Mouse (Mus musculus) 3T3-L1 (cell line): ENCODE data around the gene Ppp2r3a.
A peak's percentile ranks its signal among the peaks of the same experiment; 100 is the strongest.

ENCODE experiments used
- DNase-seq: peaks from one replicate; pipeline ENCODE4 v3.0.0-alpha.2; 2015; ENCODE audit warnings: low read depth, low spot score

Gene Ppp2r3a

DNA sequence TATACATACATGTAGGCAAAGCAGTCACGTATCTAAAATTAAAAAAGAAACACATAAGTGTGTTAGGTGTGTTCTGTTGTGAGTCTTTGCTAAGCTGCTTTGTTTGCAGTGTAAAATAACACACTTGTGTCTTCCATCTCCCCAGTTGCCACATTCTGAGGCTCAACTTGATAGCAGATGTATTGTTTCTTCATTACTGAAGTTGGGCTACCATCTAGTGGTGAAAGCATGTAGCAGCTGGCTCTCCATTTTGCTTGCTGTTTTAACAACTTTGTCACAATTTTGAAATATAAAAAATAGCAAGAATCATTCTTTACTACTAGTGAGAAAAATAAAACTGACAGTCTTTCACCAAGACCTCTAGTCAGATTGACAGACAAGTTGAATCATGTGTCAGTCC, 92.2 kb downstream of the Ppp2r3a start:
- peak; percentile 63 for DNase-seq

DNA sequence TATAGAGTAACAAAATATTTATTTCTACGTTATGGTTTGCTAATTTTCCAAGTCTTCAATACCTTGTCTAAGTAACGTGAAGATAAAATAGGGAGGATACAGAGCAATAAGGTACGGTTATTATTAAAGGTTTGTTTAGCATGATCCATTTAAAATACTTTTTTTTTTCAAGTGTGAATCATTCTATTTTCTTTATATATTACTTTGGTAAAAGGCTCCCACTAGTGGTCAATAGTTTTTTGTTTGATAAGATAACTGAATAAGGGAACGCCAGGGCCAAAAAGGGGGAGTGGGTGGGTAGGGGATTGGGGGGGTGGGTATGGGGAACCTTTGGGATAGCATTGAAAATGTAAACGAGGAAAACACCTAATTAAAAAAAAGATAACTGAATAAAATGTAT, 98.7 kb downstream of the Ppp2r3a start:
- peak; percentile 7 for DNase-seq

- DNase-seq: no peak
Measured at GRCm38 (mm10) chr9:101143635-101144034, 108.0 kb downstream of the Ppp2r3a start.

DNA sequence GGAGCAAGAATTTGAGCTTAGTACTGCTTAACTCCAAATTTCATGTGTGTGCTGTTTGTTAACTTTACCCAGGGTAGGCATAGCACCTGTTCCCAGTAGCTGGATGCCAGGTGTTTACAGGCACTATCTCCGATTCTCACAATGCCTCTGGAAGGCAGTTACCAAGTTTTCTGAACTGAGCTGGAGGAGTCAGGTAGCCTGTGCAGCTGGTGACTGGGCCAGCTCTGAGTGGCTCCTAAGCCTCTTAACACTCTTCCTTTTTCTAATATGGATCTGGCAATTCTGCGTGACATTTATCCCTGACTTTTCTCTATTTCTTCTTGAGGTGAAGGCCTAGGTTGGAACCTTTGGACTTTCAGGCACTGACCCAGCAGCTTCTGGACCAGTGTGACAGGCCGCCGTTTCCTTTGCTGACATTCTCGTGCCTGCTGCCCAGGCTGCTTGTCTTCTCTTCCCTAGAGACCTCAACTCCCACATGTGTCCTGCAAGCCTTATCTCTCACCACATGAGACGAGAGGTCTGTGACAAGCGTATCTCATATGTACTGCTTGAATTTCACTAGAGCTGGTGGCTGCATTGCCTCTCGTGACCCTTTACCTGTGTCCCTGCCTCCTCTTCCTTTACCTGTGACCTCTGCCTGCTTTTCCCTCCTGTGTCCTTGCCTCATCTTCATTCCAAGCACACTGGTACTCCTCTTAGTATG, 137.3 kb downstream of the Ppp2r3a start:
- no peak for DNase-seq

DNA sequence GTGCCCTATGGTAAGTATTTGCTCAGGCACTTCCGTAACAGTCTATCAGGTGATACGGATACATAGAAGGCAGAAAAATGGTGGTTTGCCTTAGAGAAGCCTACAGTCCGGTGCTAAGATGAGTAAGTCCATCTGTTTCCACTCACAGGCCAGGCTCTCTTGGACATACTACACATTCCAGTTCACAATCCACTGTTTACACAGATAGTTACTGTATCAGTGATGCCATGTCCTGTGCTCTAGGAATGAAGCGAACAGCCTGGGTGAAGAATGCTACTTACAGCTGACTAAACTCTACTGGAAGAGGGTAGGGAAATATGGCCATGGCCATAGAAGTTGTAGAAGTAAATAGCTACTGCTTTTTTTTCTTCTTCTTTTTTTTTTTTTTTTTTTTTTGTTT, 138.3 kb downstream of the Ppp2r3a start:
- DNase-seq: peak; percentile 57

DNA sequence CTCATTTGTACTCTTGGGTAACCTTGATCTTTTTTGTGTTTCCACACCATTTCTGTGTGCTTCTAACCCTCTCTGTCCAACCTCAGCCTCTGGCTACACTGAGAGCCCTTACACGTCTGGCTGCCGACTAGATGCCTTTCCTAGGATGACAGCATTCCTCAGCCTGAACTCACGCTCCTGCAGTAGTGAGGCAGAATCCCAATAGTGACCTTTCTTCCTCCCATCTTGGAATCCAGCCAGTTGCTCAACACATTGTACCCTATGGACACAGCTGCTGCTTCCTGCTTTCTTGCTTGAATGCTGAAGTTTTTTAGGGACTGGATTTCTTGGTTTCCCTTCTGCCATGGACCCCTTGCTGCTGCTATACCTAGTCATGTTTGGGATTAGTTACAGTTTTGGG, 141.6 kb downstream of the Ppp2r3a start:
- peak; percentile 45 for DNase-seq

GRCm38 (mm10) chr9:101107386-101107785, 144.2 kb downstream of the Ppp2r3a start:
- no peak for DNase-seq

GRCm38 (mm10) chr9:101105735-101106134, 145.9 kb downstream of the Ppp2r3a start:
- no peak for DNase-seq

GRCm38 (mm10) chr9:101104931-101105330, 146.7 kb downstream of the Ppp2r3a start:
- no peak for DNase-seq

DNA sequence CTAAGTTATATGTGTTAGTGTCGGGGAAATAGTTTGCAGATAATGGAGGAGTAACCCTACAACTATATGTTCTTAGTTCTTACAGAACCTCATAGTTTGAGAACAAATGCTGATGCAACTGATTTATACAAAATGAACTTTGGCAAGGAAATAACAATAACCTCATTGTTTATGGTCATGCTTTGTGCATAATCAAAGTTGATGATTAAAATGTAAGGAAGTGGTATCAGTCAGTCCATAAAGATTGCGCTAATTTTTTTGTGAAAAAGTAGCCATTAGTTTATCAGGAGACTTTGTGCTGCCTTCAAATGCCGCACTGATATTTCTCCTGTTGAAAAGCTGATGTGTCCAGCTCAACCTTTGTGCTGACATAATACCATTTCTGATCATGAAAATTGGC, 149.3 kb downstream of the Ppp2r3a start:
- no peak for DNase-seq

DNA sequence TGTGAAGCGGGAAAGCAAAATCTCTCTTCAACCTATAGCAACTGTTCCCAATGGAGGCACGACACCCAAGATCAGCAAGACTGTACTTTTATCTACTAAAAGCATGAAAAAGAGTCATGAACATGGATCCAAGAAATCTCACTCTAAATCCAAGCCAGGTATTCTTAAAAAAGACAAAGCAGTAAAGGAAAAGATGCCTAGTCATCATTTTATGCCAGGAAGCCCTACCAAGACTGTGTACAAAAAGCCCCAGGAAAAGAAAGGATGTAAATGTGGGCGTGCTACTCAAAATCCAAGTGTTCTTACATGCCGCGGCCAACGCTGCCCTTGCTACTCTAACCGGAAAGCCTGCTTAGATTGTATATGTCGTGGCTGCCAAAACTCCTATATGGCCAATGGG, 150.0 kb downstream of the Ppp2r3a start:
- DNase-seq: no peak

DNA sequence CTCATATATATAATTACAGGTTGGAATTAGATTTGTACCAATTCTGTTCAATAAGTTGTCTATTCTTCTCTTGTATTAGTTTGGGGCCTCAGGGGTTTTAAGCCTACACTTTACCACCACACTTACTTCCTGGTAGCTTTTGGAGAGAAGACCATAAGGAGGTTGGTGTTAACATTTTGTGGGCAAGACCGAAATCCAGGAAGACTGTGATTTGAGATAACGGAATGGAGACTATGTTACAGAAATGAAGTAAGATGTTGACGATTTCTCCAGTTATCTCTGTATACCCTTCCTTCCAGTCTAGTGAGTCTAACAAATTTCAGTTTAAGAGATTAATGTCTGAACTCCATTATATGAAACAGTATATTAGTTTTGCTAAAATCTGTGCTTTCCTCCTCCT, 151.4 kb downstream of the Ppp2r3a start:
- DNase-seq: no peak

DNA sequence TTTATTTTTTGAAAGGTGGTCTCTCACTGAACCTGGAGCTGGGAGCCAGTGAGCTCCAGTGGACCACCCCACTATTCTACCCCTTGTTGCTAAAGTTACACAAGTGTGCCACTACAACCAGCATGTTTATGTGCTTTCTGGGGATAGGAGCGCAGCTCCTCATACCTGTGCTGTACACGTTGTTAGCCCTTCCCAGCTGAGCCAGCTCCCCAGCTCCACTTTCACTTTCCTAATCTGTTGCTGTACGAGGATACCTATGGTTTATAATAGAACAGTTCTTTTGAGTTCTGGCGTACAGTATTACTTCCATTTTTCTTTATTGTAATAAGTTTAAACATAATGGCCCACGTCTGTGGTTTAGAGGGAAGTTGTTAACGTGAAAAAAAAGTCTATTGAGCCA, 152.2 kb downstream of the Ppp2r3a start:
- DNase-seq: no peak

DNA sequence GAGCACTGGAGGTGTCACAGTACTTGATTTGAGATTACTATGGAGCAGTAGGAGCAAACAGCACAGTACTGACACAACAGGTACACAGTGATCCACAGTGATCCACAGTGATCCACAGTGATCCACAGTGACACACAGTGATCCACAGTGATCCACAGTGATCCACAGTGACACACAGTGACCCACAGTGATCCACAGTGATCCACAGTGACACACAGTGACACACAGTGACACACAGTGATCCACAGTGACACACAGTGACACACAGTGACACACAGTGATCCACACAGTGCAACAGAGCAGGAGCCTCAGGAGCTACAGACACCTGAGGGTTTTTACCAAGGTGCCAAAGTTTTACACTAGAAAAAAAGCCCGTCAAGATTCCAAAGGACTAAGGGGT, 154.1 kb downstream of the Ppp2r3a start:
- no peak for DNase-seq

DNA sequence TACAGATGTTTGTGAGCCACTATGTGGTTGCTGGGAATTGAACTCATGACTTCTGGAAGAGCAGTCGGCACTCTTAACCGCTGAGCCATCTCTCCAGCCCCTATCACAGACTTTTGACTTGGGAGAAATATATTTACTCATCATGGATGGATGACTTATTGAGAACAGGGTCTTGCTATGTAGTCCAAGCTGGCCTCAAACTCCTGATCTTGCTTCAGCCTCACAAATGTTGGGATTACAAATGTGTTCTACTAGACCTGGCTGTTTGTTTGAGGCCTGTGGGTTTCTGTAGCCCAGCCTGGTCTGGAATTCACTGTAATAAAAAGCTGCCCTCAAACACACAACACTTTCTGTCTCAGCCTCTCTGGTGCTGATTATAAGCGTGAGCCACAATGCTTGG, 155.1 kb downstream of the Ppp2r3a start:
- no peak for DNase-seq

DNA sequence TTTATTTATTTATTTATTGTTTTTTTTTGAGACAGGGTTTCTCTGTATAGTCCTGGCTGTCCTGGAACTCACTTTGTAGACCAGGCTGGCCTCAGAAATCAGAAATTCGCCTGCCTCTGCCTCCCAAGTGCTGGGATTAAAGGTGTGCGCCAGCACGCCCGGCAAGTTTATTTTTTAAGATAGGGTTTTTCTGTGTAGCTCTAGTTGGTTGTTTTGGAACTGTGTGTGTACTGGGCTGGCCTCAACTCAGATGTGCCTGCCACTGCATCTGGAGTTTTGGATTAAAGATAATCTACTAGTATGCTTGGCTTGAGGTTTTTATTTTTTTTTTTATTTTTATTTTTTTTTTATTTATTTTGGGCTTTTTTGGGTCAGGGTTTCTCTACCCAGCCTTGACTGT, 156.2 kb downstream of the Ppp2r3a start:
- DNase-seq: no peak

DNA sequence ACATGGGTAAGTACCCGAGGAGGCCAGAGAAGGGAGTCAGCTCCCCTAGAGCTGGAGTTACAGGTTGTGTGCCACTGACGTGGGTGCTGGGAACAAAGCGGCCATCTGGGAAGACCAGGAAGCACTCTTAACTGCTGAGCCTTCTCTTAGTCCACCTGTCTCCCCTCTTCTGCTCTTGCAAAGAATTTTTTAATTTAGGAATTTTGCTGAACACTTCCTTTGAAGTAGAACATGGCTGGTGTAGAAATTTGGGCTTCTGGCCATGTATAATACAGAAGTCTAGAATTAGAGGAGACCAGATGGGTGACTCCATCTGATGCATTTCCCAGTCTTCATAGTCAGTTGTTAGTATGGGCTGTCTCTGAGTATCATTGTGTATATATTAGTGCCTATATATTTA, 167.9 kb downstream of the Ppp2r3a start:
- no peak for DNase-seq

- DNase-seq: peak; percentile 19
Measured at GRCm38 (mm10) chr9:101080046-101080685, 171.4 kb downstream of the Ppp2r3a start.

DNA sequence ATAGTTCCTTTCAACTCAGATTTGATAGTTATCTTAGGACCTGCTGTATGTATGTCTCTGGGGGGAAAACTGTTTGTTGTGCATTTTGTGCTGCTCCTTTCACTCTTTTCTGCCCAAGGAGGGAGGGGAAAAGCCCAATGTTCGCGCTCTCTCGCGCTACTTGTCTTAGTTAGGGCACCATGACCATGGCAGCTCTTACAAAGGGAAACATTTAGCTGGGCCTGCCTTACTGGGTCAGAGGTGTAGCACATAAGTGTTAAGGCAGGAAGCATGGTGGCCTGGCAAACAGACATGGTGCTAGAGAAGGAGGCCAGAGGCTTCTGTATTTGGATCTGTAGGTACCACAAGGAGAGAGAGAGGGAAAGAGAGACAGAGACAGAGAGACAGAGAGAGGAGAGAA, 173.0 kb downstream of the Ppp2r3a start:
- no peak for DNase-seq

DNA sequence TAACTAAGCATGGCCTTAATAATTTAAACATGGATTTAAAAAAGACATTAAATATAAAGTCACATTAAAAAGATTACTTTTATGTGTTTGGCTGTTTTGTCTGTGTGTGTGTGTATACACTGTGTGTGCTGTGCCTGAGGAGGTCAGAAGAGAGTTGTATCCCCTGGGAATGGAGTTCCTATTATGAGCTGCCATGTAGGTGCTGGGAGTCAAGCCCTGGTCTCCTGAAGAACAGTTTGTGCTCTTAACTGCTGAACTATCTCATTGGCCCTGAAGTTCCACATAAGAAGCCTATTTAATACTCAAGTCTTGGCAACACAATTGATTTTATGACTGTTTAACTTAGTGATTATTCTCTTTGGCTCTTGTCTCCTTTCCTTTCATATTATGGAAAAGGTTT, 174.1 kb downstream of the Ppp2r3a start:
- peak; percentile 22 for DNase-seq

GRCm38 (mm10) chr9:101076095-101076875, 175.3 kb downstream of the Ppp2r3a start:
- DNase-seq: peak; percentile 72

GRCm38 (mm10) chr9:101075694-101076093, 175.9 kb downstream of the Ppp2r3a start:
- DNase-seq: peak; percentile 38

DNA sequence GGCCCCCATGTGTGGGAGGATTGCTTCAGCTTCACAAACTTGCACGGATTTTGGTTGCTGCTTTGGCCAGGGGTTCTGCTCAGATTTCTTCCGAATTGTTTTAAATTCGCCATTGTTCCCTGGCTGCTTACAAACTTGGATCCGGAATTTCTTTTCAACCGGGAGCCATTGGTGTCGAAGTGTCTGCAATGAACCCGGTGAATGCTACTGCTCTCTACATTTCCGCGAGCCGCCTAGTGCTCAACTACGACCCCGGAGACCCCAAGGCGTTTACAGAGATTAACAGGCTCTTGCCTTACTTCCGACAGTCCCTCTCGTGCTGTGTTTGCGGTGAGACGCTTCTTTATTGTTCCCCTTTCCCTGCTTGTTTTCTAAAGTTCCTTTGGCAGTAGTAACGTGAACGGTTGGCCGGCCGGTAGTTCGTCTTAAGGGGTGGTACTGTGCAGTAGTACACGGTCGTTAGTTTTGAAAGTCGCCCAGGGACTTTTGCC, 176.5 kb downstream of the Ppp2r3a start:
- DNase-seq: peak; percentile 39
